Comparison of ENCODE assay signal across 8 mouse cellular contexts in the genomic region with DNA sequence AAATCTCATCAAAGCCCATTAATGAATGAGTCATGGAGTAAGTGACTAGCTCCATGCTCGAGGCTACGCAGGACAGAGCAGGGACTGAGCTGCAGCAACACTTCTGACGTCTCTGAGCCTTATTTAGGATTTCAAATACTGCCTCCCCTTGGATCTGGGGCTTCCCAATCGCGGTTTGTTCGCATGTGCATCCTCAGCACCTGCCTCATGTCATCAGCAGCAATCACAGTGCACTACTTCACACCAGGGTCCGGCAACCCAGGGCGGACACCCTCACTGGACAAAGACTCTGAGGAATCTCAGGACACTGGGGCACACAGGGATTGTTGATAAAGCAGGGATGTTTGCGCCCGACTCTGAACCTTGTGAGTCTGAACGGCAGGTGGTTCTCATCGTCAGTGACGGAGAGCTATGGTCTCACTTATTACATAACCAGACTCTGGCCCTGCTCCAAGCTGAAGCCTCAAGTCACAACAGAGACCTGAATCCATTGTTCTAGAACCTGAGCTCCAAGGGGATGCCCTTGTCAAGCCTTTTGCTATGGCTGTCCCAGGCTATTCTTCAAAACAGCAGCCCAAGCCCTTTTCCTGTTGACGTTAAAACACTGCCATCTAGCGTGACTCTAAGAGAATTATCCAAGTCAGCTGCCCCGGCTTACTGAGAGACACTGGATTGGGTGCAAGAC.
A peak's percentile ranks its signal among the peaks of the same experiment; 100 is the strongest.
DNase-seq lines count a peak whose midpoint lies in the region; ATAC-seq and TF ChIP-seq lines count a peak whose summit lies in the region.

No protein-coding gene starts in this region.

- peak; percentile 79 for TF ChIP-seq CTCF in gastrocnemius, adult 2 months (IDR thresholded peaks at IDR 0.05)

- peak; percentile 15 for DNase-seq in CD4-positive, CD25-positive, alpha-beta regulatory T cell, adult 2 months (ENCODE audit: low read depth, low spot score)
- DNase-seq in cerebellum, postnatal 36 days, result peak; percentile 38 to 60
- DNase-seq in gastrocnemius, adult 2 months, result peak; percentile 51
- DNase-seq in hindlimb bud, embryonic 11.5 days (ENCODE audit: extremely low spot score, low read depth, low spot score), result peak; percentile 42
- DNase-seq in layer of hippocampus, postnatal 36 days, result peak; percentile 40 to 61
- peak; percentile 56 for DNase-seq in midbrain, embryonic 10.5 days (ENCODE audit: low spot score)
- peak; percentile 51 for DNase-seq in skeletal muscle tissue, adult 2 months (ENCODE audit: low read depth, low spot score)

- H3K27ac ChIP-seq in gastrocnemius, adult 2 months, result no peak overlapping the region
- peak overlapping the region; percentile 58; the same call in 1 of the 2 replicates for H3K27ac ChIP-seq in midbrain, embryonic 10.5 days (replicated peaks)

- no peaks in the 10 kb centered on the region for H3K36me3 ChIP-seq in midbrain, embryonic 10.5 days

- H3K9me3 ChIP-seq in midbrain, embryonic 10.5 days (replicated peaks), result no peaks in the 10 kb centered on the region

- 55% methylated on average over 16 of the region's 16 CpGs for WGBS in midbrain, embryonic 10.5 days

- H3K27me3 ChIP-seq in midbrain, embryonic 10.5 days (ENCODE audit: low read depth, poor library complexity, severe bottlenecking), result no peaks in the 10 kb centered on the region

- intact Hi-C loops in gastrocnemius, adult 2 months (cut with DNase I), result loop anchor here (1.0 to 10.0 kb wide), 3 partner anchors 192 to 978 kb away; no protein-coding TSS in a partner anchor

- peaks cover 5% of the 10 kb centered on the region for H3K4me1 ChIP-seq in midbrain, embryonic 10.5 days

- no peak for ATAC-seq in CD4-positive, CD25-positive, alpha-beta regulatory T cell, adult 4 months

- H3K4me3 ChIP-seq in gastrocnemius, adult 2 months, result no peak overlapping the region
- no peak overlapping the region for H3K4me3 ChIP-seq in midbrain, embryonic 10.5 days
